Mouse (Mus musculus) T-helper 17 cell (primary cell): ENCODE measurements around the gene Gm45713.
"Not testable (repeated sequence)": the region's sequence is repeated elsewhere in the genome, so short reads cannot be mapped to it uniquely, and the experiment has no call there.

Experiments
- in situ Hi-C, 2 experiments: fragments of 300-600 bp; cut with MboI, MseI; formaldehyde crosslinking; loops; 1 replicate in 1 of 2; 2 replicates in 1 of 2; pipeline ENCODE4 v1.15.1; 2025; ENCODE audit warnings: high pct_unique_total_duplicates in 2 of 2

The Gm45713 gene

GRCm38 (mm10) chr7:45141914-45142313, 5.9 kb upstream of the Gm45713 start:
- in situ Hi-C loops = no loop called here

GRCm38 (mm10) chr7:45141319-45141718, 5.3 kb upstream of the Gm45713 start:
- in situ Hi-C loops = no loop called here

DNA sequence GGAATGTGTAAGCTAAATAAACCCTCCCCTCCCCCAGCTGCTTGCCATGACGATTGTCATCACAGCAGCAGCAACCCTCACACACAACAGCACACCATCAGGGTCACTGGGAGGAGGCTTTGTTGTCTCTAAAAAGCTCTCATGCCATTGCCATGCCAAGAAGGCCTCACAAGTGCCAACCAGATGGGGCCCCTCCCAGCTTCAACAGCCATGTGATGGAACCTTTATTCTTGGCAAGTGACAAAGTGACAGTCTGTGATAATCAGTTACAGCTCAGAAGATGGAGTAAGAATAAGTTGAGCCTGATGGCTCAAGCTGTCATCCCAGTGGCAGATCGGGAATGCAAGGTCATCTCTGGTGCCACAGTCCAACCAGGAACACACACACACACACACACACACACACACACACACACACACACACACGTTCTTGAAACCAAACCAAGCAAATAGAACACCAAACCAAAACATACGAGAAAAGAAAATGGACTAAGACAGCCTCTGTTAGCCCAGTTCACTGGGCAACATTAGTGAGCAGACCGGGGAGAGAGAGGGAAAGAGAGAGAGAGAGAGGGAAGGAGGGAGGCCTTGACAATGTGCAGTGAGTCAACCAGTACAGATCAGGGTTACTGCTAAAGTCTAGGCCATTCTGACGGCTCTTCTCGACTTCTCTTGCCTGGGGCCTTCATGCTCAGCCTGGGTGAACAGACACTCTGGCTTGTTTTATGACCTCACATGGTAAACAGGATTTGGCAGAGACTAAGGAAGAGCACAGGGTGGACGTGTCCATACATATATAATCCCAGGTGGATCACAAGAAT, 4.1 kb upstream of the Gm45713 start:
- in situ Hi-C loops = no loop called here

- in situ Hi-C loops = no loop called here
Observed at GRCm38 (mm10) chr7:45138403-45138802, 2.4 kb upstream of the Gm45713 start.

- in situ Hi-C loops = no loop called here
Observed at GRCm38 (mm10) chr7:45137171-45138006, 1.4 kb upstream of the Gm45713 start.

DNA sequence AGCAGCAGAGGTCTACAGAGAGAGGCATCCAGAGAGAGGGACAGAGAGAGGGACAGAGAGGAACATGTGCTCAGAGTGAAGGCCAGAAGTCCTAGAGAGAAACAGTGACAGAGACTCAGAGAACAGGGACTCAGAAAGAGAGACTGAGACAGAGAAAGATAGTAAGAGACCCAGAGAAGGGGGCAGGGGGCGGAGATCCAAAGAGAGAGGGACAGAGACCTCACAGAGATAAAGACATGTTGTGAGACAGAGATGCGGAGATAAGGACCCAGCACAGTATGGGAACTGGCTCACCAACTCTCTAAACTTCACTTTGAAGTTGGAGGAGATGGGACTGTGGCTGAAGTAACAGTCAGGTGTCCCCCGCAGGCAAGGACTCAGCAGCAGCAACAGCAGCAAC, 661 bp downstream of the Gm45713 start:
- in situ Hi-C loops = no loop called here

- in situ Hi-C loops = no loop called here
Observed at GRCm38 (mm10) chr7:45134544-45135026, 1.4 kb downstream of the Gm45713 start.

- in situ Hi-C loops = no loop called here
Observed at GRCm38 (mm10) chr7:45133446-45134159, 2.4 kb downstream of the Gm45713 start.

DNA sequence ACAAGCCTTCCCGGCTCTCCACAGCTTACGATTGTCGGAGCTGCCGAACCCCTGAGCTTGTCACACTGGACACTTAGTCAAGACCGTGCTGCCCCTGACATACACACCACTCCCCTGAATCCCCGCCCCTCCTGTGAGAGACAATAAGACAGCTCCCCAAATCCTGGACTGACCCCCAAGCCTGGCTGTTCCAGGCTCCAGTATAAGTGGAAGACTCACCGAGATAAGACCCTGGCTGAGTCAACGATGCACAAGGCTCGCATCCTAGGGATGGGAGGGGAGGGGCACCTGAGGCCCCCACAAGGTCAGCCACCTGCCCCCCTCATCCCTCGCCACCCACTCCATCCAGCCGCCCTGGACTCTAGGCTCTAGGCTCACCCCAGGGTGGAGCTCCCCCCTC, 4.2 kb downstream of the Gm45713 start:
- in situ Hi-C loops = no loop called here

- in situ Hi-C loops = no loop called here
Observed at GRCm38 (mm10) chr7:45129776-45130512, 6.1 kb downstream of the Gm45713 start.

DNA sequence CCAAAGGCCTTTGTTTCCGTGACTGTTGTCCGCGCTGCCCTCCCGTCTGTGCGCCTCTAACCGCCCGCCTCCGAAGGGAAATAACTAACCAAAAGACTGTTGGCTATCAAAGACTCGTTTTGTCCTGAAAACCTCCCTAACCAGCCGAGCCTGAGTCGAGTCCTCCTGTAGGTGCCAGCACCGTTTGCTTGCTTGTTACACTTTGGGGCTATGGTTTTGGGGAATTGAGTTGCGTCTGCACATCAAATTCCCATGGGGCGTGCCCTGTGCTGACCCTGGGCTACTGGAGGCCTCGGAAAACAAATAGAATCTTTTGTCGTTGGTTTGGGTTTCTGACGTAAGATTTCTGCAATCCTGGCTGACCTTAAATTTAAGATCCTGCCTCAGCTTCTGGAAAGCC, 6.7 kb downstream of the Gm45713 start:
- in situ Hi-C loops = no loop called here

DNA sequence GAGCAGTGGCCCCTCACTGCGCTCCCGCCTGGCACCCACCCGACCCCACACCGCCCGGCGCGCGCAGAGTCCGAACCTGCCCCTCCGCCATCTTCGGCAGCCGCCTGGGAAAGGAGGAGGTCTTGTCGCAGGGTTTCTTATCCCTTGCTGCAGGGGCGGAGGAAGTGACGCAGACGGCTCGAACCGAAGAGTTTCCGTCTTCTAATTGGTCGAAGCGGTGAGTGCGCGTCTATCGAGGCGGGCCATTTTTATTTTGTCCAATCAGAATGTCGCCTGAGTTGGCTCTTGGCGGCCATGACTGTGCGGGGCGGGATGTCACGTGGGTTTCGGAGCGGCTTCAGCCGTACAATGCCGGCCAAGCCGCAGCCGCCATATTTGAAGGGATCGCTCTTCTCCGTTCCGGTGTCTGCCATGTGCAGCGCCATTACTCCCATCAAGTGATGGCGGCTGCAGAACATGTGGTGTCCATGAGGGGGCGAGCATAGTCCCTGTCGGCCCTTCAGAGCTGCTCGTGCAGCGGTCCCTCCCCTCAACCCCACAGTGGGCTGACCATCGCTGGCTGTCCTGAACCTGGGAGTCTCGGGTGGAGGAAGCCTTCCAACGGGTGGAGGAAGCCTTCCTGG, 7.3 kb downstream of the Gm45713 start, which contains the start of gene Rpl13a:
Gene Rpl13a, minus strand, starts transcription at position 138 of the 623 bp plus-strand sequence.
- in situ Hi-C loops = no loop called here

DNA sequence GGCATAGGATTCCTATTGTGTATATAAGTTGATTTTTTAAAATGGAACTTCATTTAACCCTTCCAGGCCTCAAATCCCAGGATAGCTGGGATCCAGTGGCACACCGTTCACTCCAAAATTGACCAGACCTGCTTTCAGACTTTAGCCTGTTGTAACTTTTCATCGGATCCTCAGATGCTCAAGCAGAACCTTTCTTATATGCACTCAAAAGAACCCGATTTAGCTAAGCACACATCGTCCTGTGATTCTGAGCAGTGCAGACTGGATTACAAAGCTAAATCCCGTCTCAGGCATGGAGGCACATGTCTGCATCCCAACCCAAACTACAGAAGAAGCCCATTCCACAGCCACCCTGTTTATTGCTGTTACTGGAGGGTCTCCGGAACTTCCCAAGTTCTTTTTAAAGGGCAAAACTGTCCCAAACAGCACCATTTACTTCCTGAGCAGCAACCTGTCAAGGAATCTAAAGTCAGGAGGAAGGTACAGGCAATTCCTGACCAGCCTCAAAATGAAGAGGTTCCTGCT, 8.3 kb downstream of the Gm45713 start:
- in situ Hi-C loops = no loop called here

DNA sequence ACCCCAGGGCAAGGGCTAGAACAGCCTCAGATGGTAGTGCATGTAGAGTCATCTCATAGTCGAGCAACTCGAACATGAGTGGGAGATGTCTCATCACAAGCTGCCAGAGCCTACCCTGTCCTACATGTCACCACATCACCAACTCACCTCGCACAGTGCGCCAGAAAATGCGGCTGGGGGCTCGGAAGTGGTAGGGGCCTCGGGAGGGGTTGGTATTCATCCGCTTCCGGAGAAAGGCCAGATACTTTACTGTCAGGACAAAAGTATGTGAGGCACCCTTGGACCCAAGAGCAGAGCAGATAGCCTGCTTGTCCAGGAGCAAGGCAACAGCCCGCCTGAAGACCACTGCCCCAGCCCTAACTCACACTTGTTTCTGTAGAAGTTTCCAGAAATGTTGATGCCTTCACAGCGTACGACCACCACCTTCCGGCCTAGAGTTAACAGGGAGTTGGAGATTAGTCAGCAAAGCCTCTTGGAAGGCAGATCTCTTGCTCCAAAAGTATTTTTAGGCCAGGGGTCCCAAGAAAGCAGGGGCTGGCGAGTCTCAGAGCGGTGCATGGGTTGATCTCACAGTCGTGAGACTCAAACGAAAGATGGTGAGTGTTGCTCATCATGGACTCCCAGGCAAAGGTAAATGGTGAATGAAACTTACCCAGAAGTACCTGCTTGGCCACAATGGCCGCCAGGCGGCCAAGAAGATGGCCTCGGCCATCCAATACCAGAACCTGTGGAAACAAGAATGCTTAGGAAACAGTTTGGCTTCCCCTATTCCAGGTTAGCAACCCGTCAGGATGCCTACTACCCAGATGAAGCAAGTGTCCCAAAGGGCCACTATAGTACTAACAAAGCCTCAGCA, 9.0 kb downstream of the Gm45713 start:
- in situ Hi-C loops = no loop called here

- in situ Hi-C loops = no loop called here
Observed at GRCm38 (mm10) chr7:45126147-45126843, 9.7 kb downstream of the Gm45713 start.

DNA sequence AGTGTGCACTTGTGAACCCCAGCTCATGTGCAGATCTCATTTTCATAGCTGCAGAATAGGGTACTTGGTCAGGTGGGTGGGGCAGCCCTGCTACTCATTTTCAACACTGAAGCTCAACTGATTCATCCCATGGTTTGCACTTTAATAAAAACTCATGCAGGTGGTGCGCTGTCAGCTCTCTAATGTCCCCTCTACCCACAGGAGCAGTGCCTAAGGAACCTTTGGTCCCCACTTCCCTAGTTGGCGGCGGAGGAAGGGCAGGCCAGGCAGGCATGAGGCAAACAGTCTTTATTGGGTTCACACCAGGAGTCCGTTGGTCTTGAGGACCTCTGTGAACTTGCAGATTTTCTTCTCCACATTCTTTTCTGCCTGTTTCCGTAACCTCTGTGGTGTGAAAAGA, 10.4 kb downstream of the Gm45713 start:
- in situ Hi-C loops = not testable (repeated sequence)

GRCm38 (mm10) chr7:45125144-45125600, 10.9 kb downstream of the Gm45713 start:
- in situ Hi-C loops = no loop called here
